Mouse (Mus musculus) heart, embryonic 16.5 days (tissue): ENCODE measurements around the gene Isg15. TPM values are rescaled to one million over a fixed set of nuclear protein-coding genes. Genes with fewer than 3 reads are reported as not detected.

Experiments
- ATAC-seq: fragments of 200-750 bp; cut with Nextera tagmentation; replicated peaks from 2 replicates; pipeline ENCODE4 v1.8.0; 2017; ENCODE audit warnings: moderate number of reproducible peaks; ENCODE audit not compliant: insufficient read depth, low FRiP score; ENCODE audit errors: extremely low read depth
- H3K27ac ChIP-seq: fragments of 300-500 bp; sonication (generic); 2 replicates; pipeline ENCODE4 v1.5.1; 2014; ENCODE audit warnings: mild to moderate bottlenecking, low read length, control low read depth, moderate library complexity
- H3K27me3 ChIP-seq: fragments of 300-500 bp; sonication (generic); 2 replicates; pipeline ENCODE4 v1.6.1; 2014; ENCODE audit warnings: low read length, mixed read lengths; ENCODE audit not compliant: control insufficient read depth, insufficient read depth
- H3K36me3 ChIP-seq: fragments of 300-500 bp; sonication (generic); 2 replicates; pipeline ENCODE4 v1.6.1; 2014; ENCODE audit not compliant: control insufficient read depth, insufficient read depth
- H3K4me1 ChIP-seq: fragments of 300-500 bp; sonication (generic); 2 replicates; pipeline ENCODE4 v1.6.1; 2014; ENCODE audit warnings: low read length, mixed read lengths; ENCODE audit not compliant: control insufficient read depth, insufficient read depth
- H3K4me2 ChIP-seq: fragments of 300-500 bp; sonication (generic); 2 replicates; pipeline ENCODE4 v1.6.1; 2014; ENCODE audit warnings: low read depth, mild to moderate bottlenecking, control low read depth, low read length
- H3K4me3 ChIP-seq: fragments of 300-500 bp; sonication (generic); 2 replicates; pipeline ENCODE4 v1.5.1; 2014; ENCODE audit warnings: mild to moderate bottlenecking, control low read depth, low read length
- H3K9ac ChIP-seq: fragments of 300-500 bp; sonication (generic); 2 replicates; pipeline ENCODE4 v1.6.1; 2014; ENCODE audit warnings: low read length, control low read depth
- H3K9me3 ChIP-seq: fragments of 300-500 bp; sonication (generic); replicated peaks from 2 replicates; pipeline ENCODE4 v1.6.1; 2016; ENCODE audit warnings: low read length; ENCODE audit not compliant: control insufficient read depth
- WGBS: fragments of 180-500 bp; shearing (Covaris S2); extraction: QIAGEN DNeasy Blood & Tissue Kit; methylation state at CpG from one replicate; pipeline ENCODE4 v1.1.7; 2014; 5-methylcytosine and 5-hydroxymethylcytosine counted together
- polyA plus RNA-seq: library from polyadenylated mRNA; unstranded; fragments of >200 nt; fragmentation: Nextera tagmentation; extraction: Ambion mirVana; gene quantifications from 2 replicates; pipeline ENCODE4 v1.2.1, GENCODE M21; 2015

Isg15 gene
- polyA plus RNA-seq, 1 experiment from 2014 or later = 9.1 TPM

GRCm38 (mm10) chr4:156213134-156213533, 12.5 kb upstream of the Isg15 start:
- no peak overlapping the region for H3K4me3 ChIP-seq
- H3K4me2 ChIP-seq = no peak overlapping the region
- ATAC-seq = no peak
- H3K4me1 ChIP-seq = peaks cover 15% of the 10 kb centered on the region
- no peak overlapping the region for H3K9ac ChIP-seq
- H3K9me3 ChIP-seq = no peaks in the 10 kb centered on the region
- H3K27ac ChIP-seq = no peak overlapping the region
- peaks cover 3% of the 10 kb centered on the region; the same call in 1 of the 2 replicates for H3K36me3 ChIP-seq
- H3K27me3 ChIP-seq = no peaks in the 10 kb centered on the region
- WGBS = 90% methylated on average over 13 of the region's 13 CpGs

- whole genome bisulfite sequencing = 63% methylated on average over 13 of the region's 13 CpGs
Measured at GRCm38 (mm10) chr4:156209963-156210635, 9.5 kb upstream of the Isg15 start.

GRCm38 (mm10) chr4:156208872-156209271, 8.3 kb upstream of the Isg15 start:
- peaks cover 3% of the 10 kb centered on the region for H3K27me3 ChIP-seq
- no peak for ATAC-seq
- no peak overlapping the region for H3K27ac ChIP-seq
- H3K36me3 ChIP-seq = peaks cover 9% of the 10 kb centered on the region; the same call in 1 of the 2 replicates
- H3K9me3 ChIP-seq = no peaks in the 10 kb centered on the region; the same call in 1 of the 2 replicates
- H3K4me3 ChIP-seq = no peak overlapping the region
- WGBS = 89% methylated on average over 4 of the region's 4 CpGs
- peaks cover 11% of the 10 kb centered on the region; the same call in 1 of the 2 replicates for H3K4me1 ChIP-seq
- no peak overlapping the region for H3K9ac ChIP-seq
- no peak overlapping the region for H3K4me2 ChIP-seq

More at GRCm38 (mm10) chr4:156209963-156210635, 9.5 kb upstream of the Isg15 start:
- H3K4me3 ChIP-seq = no peak overlapping the region
- peak overlapping the region; percentile 25; the same call in 1 of the 2 replicates for H3K9ac ChIP-seq
- no peak for ATAC-seq
- H3K36me3 ChIP-seq = peaks cover 9% of the 10 kb centered on the region; the same call in 1 of the 2 replicates
- no peak overlapping the region for H3K4me2 ChIP-seq
- H3K4me1 ChIP-seq = peaks cover 4% of the 10 kb centered on the region; the same call in 1 of the 2 replicates
- H3K9me3 ChIP-seq = no peaks in the 10 kb centered on the region; the same call in 1 of the 2 replicates
- no peaks in the 10 kb centered on the region for H3K27me3 ChIP-seq
- no peak overlapping the region for H3K27ac ChIP-seq

GRCm38 (mm10) chr4:156203413-156204131, 3.0 kb upstream of the Isg15 start:
- under 1% methylated on average over 49 of the region's 49 CpGs for WGBS
- peak; percentile 49 for ATAC-seq
- peak overlapping the region; percentile 81 for H3K4me3 ChIP-seq
- H3K27ac ChIP-seq = peak overlapping the region; percentile 85
- H3K36me3 ChIP-seq = peaks cover 9% of the 10 kb centered on the region; the same call in 1 of the 2 replicates
- peaks cover 24% of the 10 kb centered on the region for H3K4me1 ChIP-seq
- H3K4me2 ChIP-seq = peak overlapping the region; percentile 98
- H3K27me3 ChIP-seq = peaks cover 3% of the 10 kb centered on the region
- no peaks in the 10 kb centered on the region; the same call in 1 of the 2 replicates for H3K9me3 ChIP-seq
- peak overlapping the region; percentile 83 for H3K9ac ChIP-seq

- H3K36me3 ChIP-seq = 0 out of 2 replicates have a peak, but pooled peaks cover 5% of the 10 kb centered on the region
- peak within 1 kb of the TSS; percentile 81 for H3K4me3 ChIP-seq
- peak within 1 kb of the TSS; percentile 83 for H3K9ac ChIP-seq
- H3K9me3 ChIP-seq = no peaks in the 10 kb centered on the region; the same call in 1 of the 2 replicates
- peak; percentile 85 for ATAC-seq
- peaks cover 3% of the 10 kb centered on the region for H3K27me3 ChIP-seq
- peak within 1 kb of the TSS; percentile 98 for H3K4me2 ChIP-seq
- WGBS = under 1% methylated on average over 35 of the region's 39 CpGs
- peaks cover 26% of the 10 kb centered on the region for H3K4me1 ChIP-seq
- peak within 1 kb of the TSS; percentile 85 for H3K27ac ChIP-seq
Measured at GRCm38 (mm10) chr4:156203001-156203412, 2.4 kb upstream of the Isg15 start, which contains the start of gene AW011738. Gene AW011738, plus strand, starts transcription at chr4:156203304.

- H3K27ac ChIP-seq = peak overlapping the region; percentile 85
- WGBS = 15% methylated on average over 12 of the region's 12 CpGs
Measured at GRCm38 (mm10) chr4:156202462-156202893, 1.9 kb upstream of the Isg15 start.

GRCm38 (mm10) chr4:156197829-156198205, 2.8 kb downstream of the Isg15 start:
- under 1% methylated on average over 25 of the region's 26 CpGs for WGBS
- peak; percentile 91 for ATAC-seq
- peaks cover 29% of the 10 kb centered on the region for H3K4me1 ChIP-seq

More at GRCm38 (mm10) chr4:156202462-156202893, 1.9 kb upstream of the Isg15 start:
- Histone ChIP-seq H3K4me3 (peak overlapping the region; percentile 81), H3K4me2 (peak overlapping the region; percentile 98), H3K27me3 (peaks cover 3% of the 10 kb centered on the region), H3K4me1 (peaks cover 26% of the 10 kb centered on the region), H3K36me3 (0 out of 2 replicates have a peak, but pooled peaks cover 4% of the 10 kb centered on the region), H3K9ac (peak overlapping the region; percentile 83), H3K9me3 (no peaks in the 10 kb centered on the region; the same call in 1 of the 2 replicates)
- ATAC-seq = no peak

GRCm38 (mm10) chr4:156197131-156197828, 3.3 kb downstream of the Isg15 start, which contains the start of gene Agrn:
Gene Agrn, minus strand, starts transcription at chr4:156197488.
- H3K4me3 ChIP-seq = peak within 1 kb of the TSS; percentile 96
- peak within 1 kb of the TSS; percentile 94 for H3K27ac ChIP-seq
- peak within 1 kb of the TSS; percentile 74 for H3K4me2 ChIP-seq
- peaks cover 29% of the 10 kb centered on the region for H3K4me1 ChIP-seq
- no peaks in the 10 kb centered on the region for H3K27me3 ChIP-seq
- 0 out of 2 replicates have a peak, but pooled peaks cover 9% of the 10 kb centered on the region for H3K36me3 ChIP-seq
- peak; percentile 82 for ATAC-seq
- H3K9me3 ChIP-seq = no peaks in the 10 kb centered on the region
- under 1% methylated on average over 62 of the region's 88 CpGs for WGBS
- peak within 1 kb of the TSS; percentile 93 for H3K9ac ChIP-seq

More at GRCm38 (mm10) chr4:156197829-156198205, 2.8 kb downstream of the Isg15 start:
- Histone ChIP-seq H3K9ac (peak overlapping the region; percentile 78), H3K27ac (peak overlapping the region; percentile 94), H3K9me3 (no peaks in the 10 kb centered on the region), H3K4me2 (peak overlapping the region; percentile 74), H3K36me3 (0 out of 2 replicates have a peak, but pooled peaks cover 9% of the 10 kb centered on the region), H3K4me3 (peak overlapping the region; percentile 96), H3K27me3 (no peaks in the 10 kb centered on the region)
